Mouse (Mus musculus) liver, embryonic 15.5 days (tissue): ENCODE measurements around the gene Atp2b2. TPM values are rescaled to one million over a fixed set of nuclear protein-coding genes. Genes with fewer than 3 reads are reported as not detected.

Experiments used
- ATAC-seq: fragments of 200-750 bp; cut with Nextera tagmentation; 2 replicates; pipeline ENCODE4 v1.8.0; 2017; ENCODE audit warnings: moderate number of reproducible peaks, mild to moderate bottlenecking, moderate library complexity; ENCODE audit not compliant: insufficient read depth
- H3K27ac ChIP-seq: fragments of 300-500 bp; sonication (generic); replicated peaks from 2 replicates; pipeline ENCODE4 v1.5.1; 2015; ENCODE audit warnings: mild to moderate bottlenecking, inconsistent platforms
- H3K27me3 ChIP-seq: fragments of 300-500 bp; sonication (generic); 2 replicates; pipeline ENCODE4 v1.6.1; 2015; ENCODE audit warnings: mild to moderate bottlenecking, inconsistent platforms
- H3K36me3 ChIP-seq: fragments of 300-500 bp; sonication (generic); replicated peaks from 2 replicates; pipeline ENCODE4 v1.6.1; 2015; ENCODE audit warnings: moderate library complexity, mild to moderate bottlenecking, inconsistent platforms
- H3K4me1 ChIP-seq: fragments of 300-500 bp; sonication (generic); replicated peaks from 2 replicates; pipeline ENCODE4 v1.6.1; 2015; ENCODE audit warnings: inconsistent platforms
- H3K4me2 ChIP-seq: fragments of 300-500 bp; sonication (generic); 2 replicates; pipeline ENCODE4 v1.6.1; 2015; ENCODE audit warnings: moderate library complexity, mild to moderate bottlenecking, inconsistent platforms
- H3K4me3 ChIP-seq: fragments of 300-500 bp; sonication (generic); replicated peaks from 2 replicates; pipeline ENCODE4 v1.5.1; 2015; ENCODE audit warnings: mild to moderate bottlenecking, inconsistent platforms
- H3K9ac ChIP-seq: fragments of 300-500 bp; sonication (generic); 2 replicates; pipeline ENCODE4 v1.6.1; 2015; ENCODE audit warnings: moderate library complexity, mild to moderate bottlenecking, inconsistent platforms
- H3K9me3 ChIP-seq: fragments of 300-500 bp; sonication (generic); replicated peaks from 2 replicates; pipeline ENCODE4 v1.6.1; 2016; ENCODE audit warnings: inconsistent platforms
- WGBS: fragments of 180-500 bp; shearing (Covaris S2); methylation state at CpG from one replicate; pipeline ENCODE4 v1.1.7; 2015; ENCODE audit warnings: mixed read lengths; ENCODE audit not compliant: insufficient replicate concordance; 5-methylcytosine and 5-hydroxymethylcytosine counted together
- polyA plus RNA-seq: library from polyadenylated mRNA; unstranded; fragments of >200 nt; fragmentation: Nextera tagmentation; extraction: Ambion mirVana; gene quantifications from 2 replicates; pipeline ENCODE4 v1.2.1, GENCODE M21; 2015

The Atp2b2 gene
- polyA plus RNA-seq, 1 experiment from 2014 or later, result 1.9 TPM

- no peaks in the 10 kb centered on the region for H3K4me1 ChIP-seq
- no peak overlapping the region; the same call in 1 of the 2 replicates for H3K4me2 ChIP-seq
- WGBS, result 22% methylated on average over 9 of the region's 9 CpGs
- H3K27ac ChIP-seq, result no peak overlapping the region
- ATAC-seq, result no peak
- no peak overlapping the region for H3K9ac ChIP-seq
- H3K9me3 ChIP-seq, result no peaks in the 10 kb centered on the region
- 0 out of 2 replicates have a peak, but pooled peaks cover 2% of the 10 kb centered on the region for H3K27me3 ChIP-seq
- no peaks in the 10 kb centered on the region for H3K36me3 ChIP-seq
- H3K4me3 ChIP-seq, result no peak overlapping the region
Observed at GRCm38 (mm10) chr6:114012834-114013233, 29.6 kb downstream of the Atp2b2 start.

GRCm38 (mm10) chr6:114011976-114012375, 30.4 kb downstream of the Atp2b2 start:
- Histone ChIP-seq H3K4me3 (no peak overlapping the region), H3K9me3 (no peaks in the 10 kb centered on the region), H3K4me2 (no peak overlapping the region), H3K27ac (no peak overlapping the region), H3K4me1 (no peaks in the 10 kb centered on the region), H3K9ac (no peak overlapping the region), H3K36me3 (no peaks in the 10 kb centered on the region), H3K27me3 (peaks cover 9% of the 10 kb centered on the region; the same call in 1 of the 2 replicates)
- ATAC-seq, result no peak
- WGBS, result 69% methylated on average over 6 of the region's 6 CpGs

GRCm38 (mm10) chr6:114003796-114004195, 38.6 kb downstream of the Atp2b2 start:
- Histone ChIP-seq H3K27me3 (peaks cover 20% of the 10 kb centered on the region; the same call in 1 of the 2 replicates), H3K36me3 (no peaks in the 10 kb centered on the region), H3K4me1 (no peaks in the 10 kb centered on the region), H3K4me3 (no peak overlapping the region), H3K9ac (no peak overlapping the region), H3K27ac (no peak overlapping the region), H3K9me3 (no peaks in the 10 kb centered on the region), H3K4me2 (no peak overlapping the region)
- ATAC-seq, result no peak
- 33% methylated on average over 3 of the region's 3 CpGs for WGBS

- WGBS, result 58% methylated on average over 6 of the region's 6 CpGs
- Histone ChIP-seq H3K4me1 (no peaks in the 10 kb centered on the region), H3K4me2 (no peak overlapping the region), H3K27me3 (peaks cover 6% of the 10 kb centered on the region), H3K9me3 (no peaks in the 10 kb centered on the region), H3K9ac (no peak overlapping the region), H3K36me3 (no peaks in the 10 kb centered on the region), H3K27ac (no peak overlapping the region), H3K4me3 (no peak overlapping the region)
- no peak for ATAC-seq
Observed at GRCm38 (mm10) chr6:114000928-114001327, 41.5 kb downstream of the Atp2b2 start.

GRCm38 (mm10) chr6:114000304-114000703, 42.1 kb downstream of the Atp2b2 start:
- Histone ChIP-seq H3K4me1 (no peaks in the 10 kb centered on the region), H3K27me3 (no peaks in the 10 kb centered on the region; the same call in 1 of the 2 replicates), H3K36me3 (no peaks in the 10 kb centered on the region), H3K9ac (no peak overlapping the region), H3K9me3 (no peaks in the 10 kb centered on the region), H3K4me3 (no peak overlapping the region), H3K27ac (no peak overlapping the region), H3K4me2 (no peak overlapping the region)
- WGBS, result 33% methylated on average over 7 of the region's 7 CpGs
- ATAC-seq, result no peak

- no peak for ATAC-seq
- H3K4me2 ChIP-seq, result no peak overlapping the region
- H3K27ac ChIP-seq, result no peak overlapping the region
- H3K9me3 ChIP-seq, result no peaks in the 10 kb centered on the region
- no peaks in the 10 kb centered on the region for H3K36me3 ChIP-seq
- H3K4me1 ChIP-seq, result no peaks in the 10 kb centered on the region
- H3K27me3 ChIP-seq, result no peaks in the 10 kb centered on the region; the same call in 1 of the 2 replicates
- 67% methylated on average over 2 of the region's 2 CpGs for WGBS
- H3K9ac ChIP-seq, result no peak overlapping the region
- no peak overlapping the region for H3K4me3 ChIP-seq
Observed at GRCm38 (mm10) chr6:113998413-113998812, 44.0 kb downstream of the Atp2b2 start.

- Histone ChIP-seq H3K27ac (no peak overlapping the region), H3K4me2 (no peak overlapping the region), H3K9me3 (no peaks in the 10 kb centered on the region), H3K4me1 (no peaks in the 10 kb centered on the region), H3K9ac (no peak overlapping the region), H3K4me3 (no peak overlapping the region), H3K36me3 (no peaks in the 10 kb centered on the region), H3K27me3 (no peaks in the 10 kb centered on the region; the same call in 1 of the 2 replicates)
- WGBS, result 62% methylated on average over 5 of the region's 5 CpGs
- ATAC-seq, result no peak
Observed at GRCm38 (mm10) chr6:113994176-113994575, 48.2 kb downstream of the Atp2b2 start.

- Histone ChIP-seq H3K27me3 (no peaks in the 10 kb centered on the region), H3K27ac (no peak overlapping the region), H3K4me1 (no peaks in the 10 kb centered on the region), H3K4me2 (no peak overlapping the region), H3K9ac (no peak overlapping the region), H3K4me3 (no peak overlapping the region), H3K36me3 (no peaks in the 10 kb centered on the region), H3K9me3 (no peaks in the 10 kb centered on the region)
- WGBS, result 48% methylated on average over 2 of the region's 2 CpGs
- ATAC-seq, result no peak
Observed at GRCm38 (mm10) chr6:113992101-113992500, 50.3 kb downstream of the Atp2b2 start.

- ATAC-seq, result no peak
Observed at GRCm38 (mm10) chr6:113991482-113991881, 50.9 kb downstream of the Atp2b2 start.

GRCm38 (mm10) chr6:113990044-113990443, 52.4 kb downstream of the Atp2b2 start:
- WGBS, result 0% methylated on average over 1 of the region's 1 CpGs
- ATAC-seq, result no peak
- Histone ChIP-seq H3K9me3 (no peaks in the 10 kb centered on the region), H3K27me3 (no peaks in the 10 kb centered on the region), H3K27ac (no peak overlapping the region), H3K4me2 (no peak overlapping the region), H3K9ac (no peak overlapping the region), H3K4me1 (no peaks in the 10 kb centered on the region), H3K4me3 (no peak overlapping the region), H3K36me3 (no peaks in the 10 kb centered on the region)

More at GRCm38 (mm10) chr6:113991482-113991881, 50.9 kb downstream of the Atp2b2 start:
- Histone ChIP-seq H3K9me3 (no peaks in the 10 kb centered on the region), H3K4me2 (no peak overlapping the region), H3K27ac (no peak overlapping the region), H3K27me3 (no peaks in the 10 kb centered on the region), H3K4me3 (no peak overlapping the region), H3K9ac (no peak overlapping the region), H3K4me1 (no peaks in the 10 kb centered on the region), H3K36me3 (no peaks in the 10 kb centered on the region)
- WGBS, result 54% methylated on average over 11 of the region's 11 CpGs

GRCm38 (mm10) chr6:113988521-113988920, 53.9 kb downstream of the Atp2b2 start:
- Histone ChIP-seq H3K27ac (no peak overlapping the region), H3K4me2 (no peak overlapping the region), H3K9ac (no peak overlapping the region), H3K4me1 (no peaks in the 10 kb centered on the region), H3K4me3 (no peak overlapping the region), H3K9me3 (no peaks in the 10 kb centered on the region), H3K36me3 (no peaks in the 10 kb centered on the region), H3K27me3 (no peaks in the 10 kb centered on the region)
- no peak for ATAC-seq
- 57% methylated on average over 2 of the region's 2 CpGs for WGBS

GRCm38 (mm10) chr6:113986671-113987070, 55.7 kb downstream of the Atp2b2 start:
- no peak overlapping the region for H3K27ac ChIP-seq
- H3K27me3 ChIP-seq, result no peaks in the 10 kb centered on the region
- no peak overlapping the region for H3K4me2 ChIP-seq
- WGBS, result 49% methylated on average over 4 of the region's 4 CpGs
- H3K4me1 ChIP-seq, result no peaks in the 10 kb centered on the region
- no peak overlapping the region for H3K9ac ChIP-seq
- no peak for ATAC-seq
- H3K9me3 ChIP-seq, result no peaks in the 10 kb centered on the region
- no peak overlapping the region for H3K4me3 ChIP-seq
- H3K36me3 ChIP-seq, result no peaks in the 10 kb centered on the region
